Mouse (Mus musculus): ENCODE results near the gene Zmat1.

GRCm38 (mm10) chrX:134923675-134924424 lies 85.2 kb downstream of the Zmat1 start:
- TF ChIP-seq POLR2A (IDR thresholded peaks at IDR 0.05; ENCODE audit: borderline replicate concordance, extremely low read depth, low read depth, low read length) (no peak), CTCF (IDR thresholded peaks at IDR 0.05; ENCODE audit: insufficient read depth, low read length) (no peak)

Measured in lung, adult 2 months (tissue).